Mouse (Mus musculus): ENCODE data around the gene Oxnad1. TPM values are rescaled to one million over a fixed set of nuclear protein-coding genes. Genes with fewer than 3 reads are reported as not detected.

The Oxnad1 gene
- total and polyA plus RNA-seq, 3 experiments: 47.6 to 111 (median 77.7) TPM

DNA sequence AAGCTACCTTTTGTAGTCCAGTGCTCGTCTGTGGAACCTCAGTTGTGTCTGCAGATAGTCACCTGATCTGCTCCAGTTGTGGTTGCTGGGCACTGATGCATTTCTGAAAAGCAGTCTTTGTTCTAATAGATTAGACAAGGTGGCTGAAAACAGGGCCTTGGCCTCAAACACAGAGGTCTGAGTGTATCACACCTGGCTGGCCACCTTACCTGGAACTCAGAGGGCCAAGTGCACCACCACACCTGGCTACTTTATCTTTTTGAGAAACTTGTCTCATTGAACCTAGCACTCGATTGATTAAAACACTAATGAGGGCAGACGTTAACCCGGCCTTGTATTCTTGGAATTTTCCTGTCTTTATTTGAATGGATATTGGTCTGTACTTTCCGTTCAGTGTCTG, 10.5 kb downstream of the Oxnad1 start:
- peaks cover 82 to 100% of the 10 kb centered on the region in 2 experiments for H3K36me3 ChIP-seq (replicated peaks in 1 of 2; ENCODE audit: control insufficient read depth in 1 of 2, insufficient read depth in 1 of 2, low read length in 1 of 2)
- TF ChIP-seq USF2 (conservative IDR thresholded peaks at IDR 0.05; ENCODE audit: low read depth, low read length) (no peak), TBP (conservative IDR thresholded peaks at IDR 0.05; ENCODE audit: low read depth, low read length) (no peak), ZMIZ1 (IDR thresholded peaks at IDR 0.05; ENCODE audit: low read depth, low read length) (no peak), KAT2A (IDR thresholded peaks at IDR 0.05; ENCODE audit: insufficient replicate concordance, low read length) (no peak), ETS1 (conservative IDR thresholded peaks at IDR 0.05; ENCODE audit: low read depth, low read length) (no peak), JUN (IDR thresholded peaks at IDR 0.05; ENCODE audit: insufficient read depth, low read depth, low read length) (no peak)
- dilution Hi-C loops (cut with MboI; ENCODE audit: extremely low pct_ligation_motif_present, extremely low pct_unique_long_range_greater_than_20kb, low sequenced_read_pairs): no loop called here
- H3K79me2 ChIP-seq (replicated peaks; ENCODE audit: control insufficient read depth, extremely low read depth, insufficient read depth, poor library complexity, severe bottlenecking): peaks cover 2% of the 10 kb centered on the region; the same call in 1 of the 2 replicates
- in situ Hi-C loops (cut with MboI; ENCODE audit: low pct_ligation_motif_present, low pct_unique_long_range_greater_than_20kb, low sequenced_read_pairs): no loop called here
- peaks cover 0 to 28% of the 10 kb centered on the region in 2 experiments; a peak in 1 of 4 replicates for H3K4me1 ChIP-seq (ENCODE audit: control insufficient read depth in 1 of 2, insufficient read depth in 2 of 2)
- no peak overlapping the region for H3K9ac ChIP-seq (ENCODE audit: insufficient read depth, low read depth)
- H3K9me3 ChIP-seq (replicated peaks; ENCODE audit: low read length): peaks cover 19% of the 10 kb centered on the region
- DNase-seq (ENCODE audit: extremely low read depth): no peak
- no peaks in the 10 kb centered on the region for H3K27me3 ChIP-seq (replicated peaks)
- H3K4me3 ChIP-seq (replicated peaks in 1 of 3; ENCODE audit: low read depth in 2 of 3, low read length in 2 of 3, poor library complexity in 1 of 3): no peak overlapping the region
- no peak overlapping the region for H3K27ac ChIP-seq (ENCODE audit: insufficient read depth, low read depth)
- no peak overlapping the region for H3K4me2 ChIP-seq (ENCODE audit: insufficient read depth, low read depth, poor library complexity, severe bottlenecking)

DNA sequence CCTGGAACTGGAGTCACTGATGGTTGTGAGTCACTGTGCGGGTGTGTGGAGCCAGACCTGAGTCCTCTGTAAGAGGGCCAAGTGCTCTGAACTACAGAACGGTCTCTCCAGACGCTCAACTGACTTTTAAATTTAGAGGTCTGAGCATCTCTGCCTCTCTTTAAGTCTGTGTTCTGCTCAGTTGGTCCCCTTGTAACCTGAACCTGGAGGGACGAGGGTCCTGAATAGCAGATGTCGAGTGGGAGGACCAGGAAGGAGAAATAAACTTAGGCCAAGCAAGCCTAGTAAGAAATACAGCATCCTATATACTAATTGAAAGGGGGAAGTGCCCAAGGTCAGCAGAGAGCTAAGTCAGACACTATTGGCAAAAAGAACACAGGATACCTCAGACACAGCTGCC, 11.6 kb downstream of the Oxnad1 start:
- in situ Hi-C loops (cut with MboI; ENCODE audit: low pct_ligation_motif_present, low pct_unique_long_range_greater_than_20kb, low sequenced_read_pairs): no loop called here

DNA sequence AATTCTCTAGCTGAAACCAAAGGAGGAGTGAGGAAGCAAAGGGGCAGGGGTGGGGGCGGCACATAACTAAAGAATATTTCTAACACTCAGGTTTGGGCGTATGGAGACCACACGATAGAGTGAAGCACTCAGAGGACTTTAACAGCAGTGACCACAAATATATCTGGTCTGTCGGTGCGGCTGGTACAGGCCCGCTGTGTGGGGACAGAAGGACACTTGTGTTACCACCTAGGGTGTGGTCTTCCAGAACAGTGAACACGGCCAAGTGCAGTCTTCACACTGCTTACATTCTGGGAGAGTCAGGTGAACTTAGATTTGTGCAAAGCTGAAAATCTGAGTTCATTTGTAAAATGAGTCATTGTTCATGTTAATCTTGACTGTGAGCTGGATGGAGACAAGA, 12.5 kb downstream of the Oxnad1 start:
- Histone ChIP-seq H3K9me3 (replicated peaks; ENCODE audit: low read length) (peaks cover 19% of the 10 kb centered on the region), H3K79me2 (replicated peaks; ENCODE audit: control insufficient read depth, extremely low read depth, insufficient read depth, poor library complexity, severe bottlenecking) (no peaks in the 10 kb centered on the region), H3K36me3 (replicated peaks in 1 of 2; ENCODE audit: control insufficient read depth in 1 of 2, insufficient read depth in 1 of 2, low read length in 1 of 2) (peaks cover 78 to 96% of the 10 kb centered on the region in 2 experiments), H3K9ac (ENCODE audit: insufficient read depth, low read depth) (no peak overlapping the region), H3K27me3 (replicated peaks) (no peaks in the 10 kb centered on the region), H3K27ac (ENCODE audit: insufficient read depth, low read depth) (no peak overlapping the region), H3K4me1 (ENCODE audit: control insufficient read depth in 1 of 2, insufficient read depth in 2 of 2) (peaks cover 0 to 24% of the 10 kb centered on the region in 2 experiments; a peak in 1 of 4 replicates), H3K4me2 (ENCODE audit: insufficient read depth, low read depth, poor library complexity, severe bottlenecking) (no peak overlapping the region), H3K4me3 (replicated peaks in 1 of 3; ENCODE audit: low read depth in 2 of 3, low read length in 2 of 3, poor library complexity in 1 of 3) (no peak overlapping the region)
- dilution Hi-C loops (cut with MboI; ENCODE audit: extremely low pct_ligation_motif_present, extremely low pct_unique_long_range_greater_than_20kb, low sequenced_read_pairs): no loop called here
- TF ChIP-seq TCF12 (IDR thresholded peaks at IDR 0.05; ENCODE audit: low read depth, low read length) (no peak), JUND (conservative IDR thresholded peaks at IDR 0.05; ENCODE audit: low read depth, low read length) (no peak), JUN (IDR thresholded peaks at IDR 0.05; ENCODE audit: insufficient read depth, low read depth, low read length) (no peak)
- no peak for DNase-seq (ENCODE audit: extremely low read depth)
- in situ Hi-C loops (cut with MboI; ENCODE audit: low pct_ligation_motif_present, low pct_unique_long_range_greater_than_20kb, low sequenced_read_pairs): no loop called here

More for the DNA sequence above, 11.6 kb downstream of the Oxnad1 start:
- H3K27me3 ChIP-seq (replicated peaks): no peaks in the 10 kb centered on the region
- dilution Hi-C loops (cut with MboI; ENCODE audit: extremely low pct_ligation_motif_present, extremely low pct_unique_long_range_greater_than_20kb, low sequenced_read_pairs): no loop called here
- no peaks in the 10 kb centered on the region for H3K79me2 ChIP-seq (replicated peaks; ENCODE audit: control insufficient read depth, extremely low read depth, insufficient read depth, poor library complexity, severe bottlenecking)
- H3K9me3 ChIP-seq (replicated peaks; ENCODE audit: low read length): peaks cover 19% of the 10 kb centered on the region
- H3K4me1 ChIP-seq (ENCODE audit: control insufficient read depth in 1 of 2, insufficient read depth in 2 of 2): peaks cover 0 to 24% of the 10 kb centered on the region in 2 experiments; a peak in 1 of 4 replicates
- TF ChIP-seq CTCF (conservative IDR thresholded peaks at IDR 0.05 in 1 of 2, IDR thresholded peaks at IDR 0.05 in 1 of 2; ENCODE audit: low read depth in 2 of 2, low read length in 2 of 2) (no peak), ELF1 (IDR thresholded peaks at IDR 0.05; ENCODE audit: low read depth, low read length) (no peak), NRF1 (IDR thresholded peaks at IDR 0.05; ENCODE audit: low read depth, low read length) (no peak), MXI1 (IDR thresholded peaks at IDR 0.05; ENCODE audit: low read depth, low read length) (no peak), HCFC1 (IDR thresholded peaks at IDR 0.05; ENCODE audit: low read depth, low read length) (no peak), CHD2 (IDR thresholded peaks at IDR 0.05; ENCODE audit: low read length) (no peak), MAX (IDR thresholded peaks at IDR 0.05; ENCODE audit: low read length) (no peak), ZKSCAN1 (IDR thresholded peaks at IDR 0.05; ENCODE audit: borderline replicate concordance, low read depth, low read length) (no peak), RCOR1 (conservative IDR thresholded peaks at IDR 0.05; ENCODE audit: low read depth, low read length) (no peak), ZMIZ1 (IDR thresholded peaks at IDR 0.05; ENCODE audit: low read depth, low read length) (no peak), MYC (IDR thresholded peaks at IDR 0.05; ENCODE audit: low read depth, low read length) (no peak), POLR2A (IDR thresholded peaks at IDR 0.05; ENCODE audit: low read depth, low read length) (no peak), E2F4 (IDR thresholded peaks at IDR 0.05; ENCODE audit: insufficient replicate concordance, low read depth, low read length) (no peak), USF2 (conservative IDR thresholded peaks at IDR 0.05; ENCODE audit: low read depth, low read length) (no peak), MAFK (IDR thresholded peaks at IDR 0.05; ENCODE audit: insufficient replicate concordance, low read length) (no peak)
- peaks cover 77 to 96% of the 10 kb centered on the region in 2 experiments for H3K36me3 ChIP-seq (replicated peaks in 1 of 2; ENCODE audit: control insufficient read depth in 1 of 2, insufficient read depth in 1 of 2, low read length in 1 of 2)
- DNase-seq (ENCODE audit: extremely low read depth): no peak
- no peak overlapping the region for H3K4me2 ChIP-seq (ENCODE audit: insufficient read depth, low read depth, poor library complexity, severe bottlenecking)
- no peak overlapping the region for H3K9ac ChIP-seq (ENCODE audit: insufficient read depth, low read depth)
- no peak overlapping the region for H3K4me3 ChIP-seq (replicated peaks in 1 of 3; ENCODE audit: low read depth in 2 of 3, low read length in 2 of 3, poor library complexity in 1 of 3)
- H3K27ac ChIP-seq (ENCODE audit: insufficient read depth, low read depth): no peak overlapping the region
